Mouse (Mus musculus) stomach, postnatal 0 days (tissue): ENCODE measurements at regions not wholly inside any gene's neighbourhood (a gene's known extent, or its start where the extent isn't known, plus 50 kb on each side); places are given as distances from the start of the nearest gene placed in this dataset.

Source experiments
- CTCF ChIP-seq: IDR thresholded peaks from 2 replicates; pipeline ENCODE4 v1.5.1; 2016; ENCODE audit warnings: antibody characterized with exemption, low read depth, mild to moderate bottlenecking, moderate library complexity
- EP300 ChIP-seq: optimal IDR thresholded peaks from 2 replicates; pipeline ENCODE3; 2016; ENCODE audit warnings: antibody characterized with exemption

DNA sequence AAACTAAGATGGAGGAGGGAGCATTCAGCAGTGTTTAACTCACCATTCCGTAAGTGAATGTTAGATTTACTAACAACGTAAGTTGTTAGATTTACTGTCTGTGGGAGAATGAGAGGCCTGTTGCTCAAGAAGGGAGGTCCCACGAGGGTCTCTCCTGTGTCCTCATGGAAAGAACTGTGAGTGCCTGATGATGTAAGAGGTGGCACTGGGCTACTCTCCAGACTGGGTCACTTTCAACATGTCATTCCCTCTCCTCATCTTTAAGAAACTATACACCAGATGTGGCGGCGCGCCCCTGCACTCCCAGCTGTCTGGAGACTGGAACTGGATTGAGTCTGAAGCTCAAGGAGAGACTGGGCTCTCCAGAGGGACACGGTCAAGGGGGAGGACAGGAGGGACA, 343.9 kb upstream of the Dnajc24 start:
- TF ChIP-seq CTCF, result no peak
- no peak for TF ChIP-seq EP300
